Mouse (Mus musculus): ENCODE measurements around the gene Iqcf1. TPM values are rescaled to one million over a fixed set of nuclear protein-coding genes. Genes with fewer than 3 reads are reported as not detected.

The Iqcf1 gene
- total RNA-seq, 1 experiment = 1.7 TPM

GRCm38 (mm10) chr9:106470991-106471750 is 28.6 kb upstream of the Iqcf1 start:
- Histone ChIP-seq H3K27ac (ENCODE audit: insufficient read depth, low read depth, low read length, poor library complexity, severe bottlenecking) (no peak overlapping the region), H3K36me3 (ENCODE audit: control insufficient read depth, insufficient read depth, low read length, poor library complexity, severe bottlenecking) (no peaks in the 10 kb centered on the region), H3K9me3 (ENCODE audit: control insufficient read depth, insufficient read depth, low read depth, low read length) (no peaks in the 10 kb centered on the region), H3K4me3 (ENCODE audit: insufficient read depth in 1 of 2, low read depth in 1 of 2, low read length in 2 of 2, poor library complexity in 1 of 2, severe bottlenecking in 1 of 2) (peak overlapping the region; percentile 22 to 24; a peak in 2 of 4 replicates), H3K9ac (ENCODE audit: insufficient read depth, low read depth, low read length, poor library complexity, severe bottlenecking) (no peak overlapping the region), H3K4me1 (ENCODE audit: control insufficient read depth in 2 of 2, insufficient read depth in 2 of 2, low read length in 2 of 2, poor library complexity in 1 of 2) (peaks cover 2 to 27% of the 10 kb centered on the region in 2 experiments; a peak in 2 of 4 replicates)
- DNase-seq (ENCODE audit: low read depth, low spot score) = no peak
- in situ Hi-C loops (cut with MboI; ENCODE audit: low sequenced_read_pairs in 2 of 2, unreplicated experiment in 2 of 2) = no loop called here
- TF ChIP-seq MAFK (IDR thresholded peaks at IDR 0.05; ENCODE audit: insufficient read depth, low read depth, low read length) (no peak), ZC3H11A (IDR thresholded peaks at IDR 0.05; ENCODE audit: borderline replicate concordance, low read depth, low read length) (no peak), ZNF384 (IDR thresholded peaks at IDR 0.05; ENCODE audit: low read depth, low read length) (no peak), HCFC1 (IDR thresholded peaks at IDR 0.05; ENCODE audit: borderline replicate concordance, insufficient read depth, low read length) (no peak), CHD2 (IDR thresholded peaks at IDR 0.05; ENCODE audit: low read depth, low read length) (no peak)

GRCm38 (mm10) chr9:106471892-106472291 is 27.9 kb upstream of the Iqcf1 start:
- H3K4me1 ChIP-seq (ENCODE audit: control insufficient read depth in 2 of 2, insufficient read depth in 2 of 2, low read length in 2 of 2, poor library complexity in 1 of 2) = peaks cover 5 to 30% of the 10 kb centered on the region in 2 experiments; a peak in 2 of 4 replicates

GRCm38 (mm10) chr9:106472321-106472720 is 27.4 kb upstream of the Iqcf1 start:
- in situ Hi-C loops (cut with MboI; ENCODE audit: low sequenced_read_pairs in 2 of 2, unreplicated experiment in 2 of 2) = no loop called here
- TF ChIP-seq CHD2 (IDR thresholded peaks at IDR 0.05; ENCODE audit: low read depth, low read length) = no peak
- H3K4me1 ChIP-seq (ENCODE audit: control insufficient read depth in 2 of 2, insufficient read depth in 2 of 2, low read length in 2 of 2, poor library complexity in 1 of 2) = peaks cover 5 to 30% of the 10 kb centered on the region in 2 experiments; a peak in 2 of 4 replicates
- H3K9me3 ChIP-seq (ENCODE audit: control insufficient read depth, insufficient read depth, low read depth, low read length) = no peaks in the 10 kb centered on the region
- no peaks in the 10 kb centered on the region for H3K36me3 ChIP-seq (ENCODE audit: control insufficient read depth, insufficient read depth, low read length, poor library complexity, severe bottlenecking)
- no peak overlapping the region for H3K4me3 ChIP-seq (ENCODE audit: insufficient read depth in 1 of 2, low read depth in 1 of 2, low read length in 2 of 2, poor library complexity in 1 of 2, severe bottlenecking in 1 of 2)
- no peak overlapping the region for H3K27ac ChIP-seq (ENCODE audit: insufficient read depth, low read depth, low read length, poor library complexity, severe bottlenecking)
- H3K9ac ChIP-seq (ENCODE audit: insufficient read depth, low read depth, low read length, poor library complexity, severe bottlenecking) = no peak overlapping the region
- DNase-seq (ENCODE audit: low read depth, low spot score) = no peak

More at GRCm38 (mm10) chr9:106471892-106472291, 27.9 kb upstream of the Iqcf1 start:
- no peak for DNase-seq (ENCODE audit: low read depth, low spot score)
- Histone ChIP-seq H3K4me3 (ENCODE audit: insufficient read depth in 1 of 2, low read depth in 1 of 2, low read length in 2 of 2, poor library complexity in 1 of 2, severe bottlenecking in 1 of 2) (peak overlapping the region; percentile 22 to 24; a peak in 2 of 4 replicates), H3K27ac (ENCODE audit: insufficient read depth, low read depth, low read length, poor library complexity, severe bottlenecking) (no peak overlapping the region), H3K9ac (ENCODE audit: insufficient read depth, low read depth, low read length, poor library complexity, severe bottlenecking) (no peak overlapping the region), H3K9me3 (ENCODE audit: control insufficient read depth, insufficient read depth, low read depth, low read length) (no peaks in the 10 kb centered on the region), H3K36me3 (ENCODE audit: control insufficient read depth, insufficient read depth, low read length, poor library complexity, severe bottlenecking) (no peaks in the 10 kb centered on the region)
- TF ChIP-seq MAFK (IDR thresholded peaks at IDR 0.05; ENCODE audit: insufficient read depth, low read depth, low read length) (no peak), ZC3H11A (IDR thresholded peaks at IDR 0.05; ENCODE audit: borderline replicate concordance, low read depth, low read length) (no peak), ZNF384 (IDR thresholded peaks at IDR 0.05; ENCODE audit: low read depth, low read length) (no peak), HCFC1 (IDR thresholded peaks at IDR 0.05; ENCODE audit: borderline replicate concordance, insufficient read depth, low read length) (no peak), CHD2 (IDR thresholded peaks at IDR 0.05; ENCODE audit: low read depth, low read length) (0 out of 2 replicates have a peak, but pooled peaks have one; percentile 42)
- in situ Hi-C loops (cut with MboI; ENCODE audit: low sequenced_read_pairs in 2 of 2, unreplicated experiment in 2 of 2) = no loop called here

- Histone ChIP-seq H3K9ac (ENCODE audit: insufficient read depth, low read depth, low read length, poor library complexity, severe bottlenecking) (no peak overlapping the region), H3K27ac (ENCODE audit: insufficient read depth, low read depth, low read length, poor library complexity, severe bottlenecking) (no peak overlapping the region), H3K9me3 (ENCODE audit: control insufficient read depth, insufficient read depth, low read depth, low read length) (no peaks in the 10 kb centered on the region), H3K4me3 (ENCODE audit: insufficient read depth in 1 of 2, low read depth in 1 of 2, low read length in 2 of 2, poor library complexity in 1 of 2, severe bottlenecking in 1 of 2) (no peak overlapping the region), H3K4me1 (ENCODE audit: control insufficient read depth in 2 of 2, insufficient read depth in 2 of 2, low read length in 2 of 2, poor library complexity in 1 of 2) (peaks cover 5 to 30% of the 10 kb centered on the region in 2 experiments; a peak in 2 of 4 replicates), H3K36me3 (ENCODE audit: control insufficient read depth, insufficient read depth, low read length, poor library complexity, severe bottlenecking) (no peaks in the 10 kb centered on the region)
- no peak for DNase-seq (ENCODE audit: low read depth, low spot score)
- no peak for TF ChIP-seq HCFC1 (IDR thresholded peaks at IDR 0.05; ENCODE audit: borderline replicate concordance, insufficient read depth, low read length)
- TF ChIP-seq MAFK (IDR thresholded peaks at IDR 0.05; ENCODE audit: insufficient read depth, low read depth, low read length) = no peak
- no peak for TF ChIP-seq ZC3H11A (IDR thresholded peaks at IDR 0.05; ENCODE audit: borderline replicate concordance, low read depth, low read length)
- no peak for TF ChIP-seq ZNF384 (IDR thresholded peaks at IDR 0.05; ENCODE audit: low read depth, low read length)
- TF ChIP-seq CHD2 (IDR thresholded peaks at IDR 0.05; ENCODE audit: low read depth, low read length) = no peak
- in situ Hi-C loops (cut with MboI; ENCODE audit: low sequenced_read_pairs in 2 of 2, unreplicated experiment in 2 of 2) = no loop called here
Measured at GRCm38 (mm10) chr9:106473081-106473752, 26.6 kb upstream of the Iqcf1 start.
